Mouse (Mus musculus): ENCODE measurements around the gene Fam135a.

Gene Fam135a

GRCm38 (mm10) chr1:24099926-24100869, at the start of gene Fam135a:
TSS of gene Fam135a (minus strand) at chr1:24100341.
- peak; percentile 99 for DNase-seq (ENCODE audit: inconsistent ontology term)

GRCm38 (mm10) chr1:24143504-24143903, 43.4 kb upstream of the Fam135a start:
- DNase-seq (ENCODE audit: inconsistent ontology term), result no peak

DNA sequence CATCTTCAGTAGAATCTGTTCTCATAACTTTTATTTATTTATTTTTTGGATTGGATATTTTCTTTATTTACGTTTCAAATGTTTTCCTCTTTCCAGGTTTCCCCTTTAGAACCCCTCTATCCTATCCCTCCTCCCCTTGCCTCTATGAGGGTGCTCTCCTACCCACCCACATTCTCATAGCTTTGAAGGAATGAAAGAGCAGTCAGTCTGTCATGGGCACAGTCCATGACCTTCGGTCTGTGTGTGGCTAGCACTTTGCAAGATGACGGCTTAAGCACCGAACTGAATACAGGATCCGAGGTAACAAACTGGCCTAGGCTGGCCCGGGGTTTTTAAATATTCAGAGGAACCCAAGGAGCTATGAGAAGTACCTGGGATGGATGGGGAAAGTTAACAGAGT, 40.4 kb upstream of the Fam135a start:
- no peak for DNase-seq (ENCODE audit: inconsistent ontology term)

DNA sequence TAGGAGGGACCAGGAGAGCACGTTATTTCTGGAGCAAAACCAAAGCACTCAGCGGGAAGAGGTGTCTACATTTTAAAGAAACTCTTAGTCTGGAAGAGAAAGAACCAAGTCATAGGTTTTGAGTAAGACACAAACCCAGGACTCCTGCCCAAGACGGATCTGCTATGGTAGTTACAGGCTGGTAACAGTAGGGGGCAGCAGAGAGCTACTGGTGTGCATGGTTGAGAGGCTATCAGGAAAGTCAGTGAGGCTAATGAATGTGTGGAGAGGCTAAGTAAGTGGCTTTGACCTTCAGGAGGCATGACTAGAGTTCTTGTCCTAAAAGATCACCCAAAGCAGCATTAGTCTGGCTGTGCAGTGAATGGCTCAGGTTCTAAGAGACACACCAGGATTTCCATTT, 37.0 kb upstream of the Fam135a start:
- peak; percentile 53 for DNase-seq (ENCODE audit: inconsistent ontology term)

DNA sequence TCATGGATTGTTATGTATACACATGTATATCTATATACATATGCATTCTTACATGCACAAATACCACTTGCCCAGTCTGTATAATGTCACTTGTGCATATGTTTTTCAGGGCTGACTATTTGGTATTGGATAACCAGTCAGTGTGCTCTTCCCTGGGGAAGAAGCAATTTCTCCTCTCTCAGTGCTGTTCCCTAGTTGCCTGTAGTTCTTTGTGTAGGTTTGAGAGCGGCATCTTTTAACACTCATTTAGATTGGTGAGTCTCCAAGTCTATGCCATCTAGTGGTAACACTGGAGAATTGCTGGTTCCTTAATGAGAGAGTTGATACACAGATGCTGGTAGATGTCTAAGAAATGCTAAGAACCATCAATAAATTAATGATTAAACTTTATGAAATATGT, 34.7 kb upstream of the Fam135a start:
- DNase-seq (ENCODE audit: inconsistent ontology term), result peak; percentile 53

- no peak for DNase-seq (ENCODE audit: inconsistent ontology term)
These were observed 33.7 kb upstream of the Fam135a start for GRCm38 (mm10) chr1:24133853-24134252.

- no peak for DNase-seq (ENCODE audit: inconsistent ontology term)
These were observed 27.7 kb upstream of the Fam135a start for GRCm38 (mm10) chr1:24127866-24128265.

- DNase-seq (ENCODE audit: inconsistent ontology term), result no peak
These were observed 24.5 kb upstream of the Fam135a start for GRCm38 (mm10) chr1:24124610-24125009.

DNA sequence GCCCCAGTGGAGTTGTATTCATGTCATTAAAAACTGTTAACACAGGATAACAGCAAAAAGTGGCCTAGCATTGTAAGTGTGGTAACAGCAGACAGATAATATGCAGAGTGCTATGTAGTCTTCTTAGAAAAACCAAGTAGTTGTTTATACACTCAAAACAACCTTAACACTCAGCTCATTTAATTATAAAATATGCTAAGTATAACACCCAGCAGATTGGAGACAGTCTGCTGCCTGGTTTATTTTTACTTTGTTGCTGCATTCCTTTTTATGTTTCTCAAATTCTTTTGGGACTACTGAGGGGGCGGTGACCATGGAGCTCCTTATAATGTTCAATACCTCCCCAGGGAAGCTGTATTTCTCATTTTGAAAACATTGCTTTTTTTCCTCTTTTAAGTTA, 22.4 kb upstream of the Fam135a start:
- no peak for DNase-seq (ENCODE audit: inconsistent ontology term)

GRCm38 (mm10) chr1:24107971-24108773, 8.0 kb upstream of the Fam135a start:
- DNase-seq (ENCODE audit: inconsistent ontology term), result peak; percentile 54

- peak; percentile 24 for DNase-seq (ENCODE audit: inconsistent ontology term)
These were observed 7.2 kb upstream of the Fam135a start for GRCm38 (mm10) chr1:24107378-24107777.

DNA sequence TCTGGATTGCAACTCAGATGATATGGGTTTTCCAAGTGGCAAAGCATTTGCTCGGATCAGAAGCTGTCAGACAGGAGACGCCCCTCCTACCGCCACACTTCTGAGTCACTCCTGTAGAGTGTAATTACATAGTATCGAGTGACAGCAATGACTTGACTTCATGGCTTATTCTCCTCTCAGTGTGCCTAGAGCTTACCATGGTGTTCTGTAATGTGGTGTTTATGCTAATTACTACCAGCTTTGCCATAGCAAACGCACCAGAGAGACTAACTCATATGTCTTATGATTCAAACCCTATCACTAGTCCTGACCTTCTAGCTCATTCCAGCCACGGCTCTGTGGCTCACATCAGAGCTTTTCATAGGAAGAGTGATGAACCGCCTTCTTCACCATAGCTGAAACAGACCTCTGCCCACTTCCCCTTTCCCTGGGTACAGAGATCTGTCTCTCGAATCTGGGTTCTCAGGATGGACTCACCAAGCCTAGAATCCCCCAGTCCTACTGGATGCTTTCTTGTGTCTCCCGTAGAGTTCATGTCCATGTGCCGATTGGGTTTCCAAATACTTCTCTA, 2.5 kb upstream of the Fam135a start:
- DNase-seq (ENCODE audit: inconsistent ontology term), result no peak

DNA sequence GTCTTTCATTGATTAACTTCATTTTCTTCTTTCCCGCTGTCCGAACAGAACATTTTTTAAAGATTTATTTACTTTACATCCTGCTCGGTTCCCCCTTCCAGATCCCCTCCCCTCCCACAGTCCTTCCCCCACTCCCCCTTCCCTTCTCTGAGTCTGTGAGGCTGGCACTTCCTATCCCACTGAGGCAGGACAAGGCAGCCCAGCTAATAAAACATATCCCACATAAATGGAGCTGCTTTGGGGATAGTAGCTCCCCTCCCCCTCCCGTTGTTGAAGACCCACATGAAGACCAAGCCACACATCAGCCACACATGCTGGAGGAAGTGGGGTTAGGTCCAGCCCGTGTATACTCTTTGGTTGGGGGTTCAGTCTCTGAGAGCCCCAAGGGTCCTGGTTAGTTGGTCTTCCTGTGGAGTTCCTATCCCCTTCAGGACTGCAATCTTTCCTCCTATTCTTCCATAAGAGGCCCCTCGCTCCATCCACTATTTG, 773 bp upstream of the Fam135a start:
- no peak for DNase-seq (ENCODE audit: inconsistent ontology term)

DNA sequence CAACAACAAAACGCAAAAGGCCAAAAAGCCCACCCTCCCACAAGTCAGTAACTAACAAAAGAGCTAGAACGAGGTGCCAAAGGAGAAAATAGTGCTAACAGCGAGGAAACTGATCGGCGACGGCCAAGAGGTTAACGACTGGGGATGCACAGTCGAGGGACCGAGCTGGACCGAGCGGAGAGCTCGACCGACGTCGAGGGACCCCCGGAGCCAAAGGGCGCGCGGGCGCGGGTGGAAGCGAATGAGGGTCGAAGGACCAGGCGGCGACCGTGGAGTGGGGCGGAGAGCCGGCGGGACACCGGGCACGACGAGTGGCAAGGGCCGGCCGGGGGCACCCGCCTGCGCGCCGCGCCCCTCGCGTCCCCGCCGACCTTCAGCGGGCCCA, 608 bp downstream of the Fam135a start:
- DNase-seq (ENCODE audit: inconsistent ontology term), result no peak

GRCm38 (mm10) chr1:24097541-24097940, 2.6 kb downstream of the Fam135a start:
- DNase-seq (ENCODE audit: inconsistent ontology term), result no peak

DNA sequence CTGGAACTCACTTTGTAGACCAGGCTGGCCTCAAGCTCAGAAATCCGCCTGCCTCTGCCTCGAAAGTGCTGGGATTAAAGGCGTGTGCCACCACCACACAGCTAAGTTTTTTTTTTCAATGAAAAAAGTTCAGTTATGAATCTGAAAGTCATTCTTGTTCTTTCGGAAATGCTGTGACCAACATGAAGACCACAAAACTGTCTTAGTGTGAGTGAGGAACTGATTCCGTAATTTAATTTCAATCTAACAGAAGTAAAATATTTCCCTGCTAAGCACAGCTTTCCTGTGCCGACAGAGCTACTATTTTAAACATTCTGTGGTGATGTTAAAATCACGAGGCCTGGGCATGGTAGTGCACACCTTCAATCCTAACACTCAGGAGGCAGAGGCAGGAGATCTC, 7.7 kb downstream of the Fam135a start:
- DNase-seq (ENCODE audit: inconsistent ontology term), result no peak

DNA sequence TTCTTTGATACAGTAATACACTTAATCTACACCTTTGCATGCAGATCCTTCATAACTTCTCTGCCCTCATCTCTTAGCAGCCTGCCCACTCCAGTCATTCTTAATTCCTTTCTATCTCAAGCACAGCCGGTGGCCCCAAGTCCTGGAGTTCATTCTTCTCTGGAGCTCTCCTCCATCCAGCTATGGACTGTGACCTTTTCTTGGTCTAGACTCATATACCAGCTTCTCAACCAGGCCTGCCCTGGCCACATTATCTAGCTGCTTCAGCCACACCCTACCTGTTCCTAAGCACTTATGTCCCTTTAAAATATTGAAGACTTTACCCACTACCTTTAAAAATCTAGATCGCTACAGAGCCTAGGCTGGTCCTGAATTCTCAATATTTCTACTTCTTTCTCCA, 9.5 kb downstream of the Fam135a start:
- DNase-seq (ENCODE audit: inconsistent ontology term), result no peak

DNA sequence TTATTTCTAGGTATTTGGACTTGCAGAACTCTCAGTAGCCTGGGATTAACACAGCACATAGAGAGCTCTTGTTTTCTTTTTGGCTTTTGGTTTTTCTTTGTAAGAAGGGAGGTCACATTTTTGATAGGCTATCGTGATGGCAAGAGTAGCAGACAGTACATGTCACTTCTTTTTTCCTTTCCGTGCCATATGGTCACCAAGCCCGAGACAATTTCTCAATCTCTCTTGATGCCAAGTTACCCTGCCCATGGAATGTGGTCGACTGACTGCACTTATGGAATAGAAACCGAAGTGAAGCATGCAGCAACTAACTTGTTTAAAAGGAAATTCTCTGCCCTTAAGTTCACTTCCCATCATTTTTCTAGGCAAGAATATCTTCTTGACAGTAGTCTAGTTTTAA, 10.0 kb downstream of the Fam135a start:
- DNase-seq (ENCODE audit: inconsistent ontology term), result peak; percentile 15

- no peak for DNase-seq (ENCODE audit: inconsistent ontology term)
These were observed 14.0 kb downstream of the Fam135a start for GRCm38 (mm10) chr1:24086176-24086575.

DNA sequence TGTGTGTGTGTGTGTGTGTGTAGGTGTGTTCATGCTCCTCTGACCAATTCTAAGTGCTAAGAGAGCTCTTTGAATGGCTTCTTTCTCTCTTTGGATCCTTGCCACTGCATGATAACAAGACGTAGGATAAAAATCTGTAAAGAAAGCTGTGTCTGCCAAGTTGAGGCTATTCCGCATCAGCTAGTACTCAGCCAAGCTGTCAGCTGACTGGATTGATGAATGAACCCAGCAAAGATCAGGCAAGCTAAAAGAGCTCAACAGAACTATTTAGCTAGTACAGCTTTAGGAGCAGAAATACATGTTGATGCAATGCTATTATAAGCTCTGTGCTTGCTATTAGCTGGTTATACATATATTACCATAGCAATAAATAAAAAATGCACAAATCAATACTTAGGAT, 25.7 kb downstream of the Fam135a start:
- DNase-seq (ENCODE audit: inconsistent ontology term), result peak; percentile 38

- no peak for DNase-seq (ENCODE audit: inconsistent ontology term)
These were observed 26.5 kb downstream of the Fam135a start for GRCm38 (mm10) chr1:24073386-24074248.

Data from Muller cell, postnatal 12 days (primary cell).